Mouse (Mus musculus): Measurements from ENCODE around the gene Meis1. TPM values are rescaled to one million over a fixed set of nuclear protein-coding genes. Genes with fewer than 3 reads are reported as not detected.

Meis1 gene
- total RNA-seq, 2 experiments from 2014 or later: 0.38 to 3.3 TPM

DNA sequence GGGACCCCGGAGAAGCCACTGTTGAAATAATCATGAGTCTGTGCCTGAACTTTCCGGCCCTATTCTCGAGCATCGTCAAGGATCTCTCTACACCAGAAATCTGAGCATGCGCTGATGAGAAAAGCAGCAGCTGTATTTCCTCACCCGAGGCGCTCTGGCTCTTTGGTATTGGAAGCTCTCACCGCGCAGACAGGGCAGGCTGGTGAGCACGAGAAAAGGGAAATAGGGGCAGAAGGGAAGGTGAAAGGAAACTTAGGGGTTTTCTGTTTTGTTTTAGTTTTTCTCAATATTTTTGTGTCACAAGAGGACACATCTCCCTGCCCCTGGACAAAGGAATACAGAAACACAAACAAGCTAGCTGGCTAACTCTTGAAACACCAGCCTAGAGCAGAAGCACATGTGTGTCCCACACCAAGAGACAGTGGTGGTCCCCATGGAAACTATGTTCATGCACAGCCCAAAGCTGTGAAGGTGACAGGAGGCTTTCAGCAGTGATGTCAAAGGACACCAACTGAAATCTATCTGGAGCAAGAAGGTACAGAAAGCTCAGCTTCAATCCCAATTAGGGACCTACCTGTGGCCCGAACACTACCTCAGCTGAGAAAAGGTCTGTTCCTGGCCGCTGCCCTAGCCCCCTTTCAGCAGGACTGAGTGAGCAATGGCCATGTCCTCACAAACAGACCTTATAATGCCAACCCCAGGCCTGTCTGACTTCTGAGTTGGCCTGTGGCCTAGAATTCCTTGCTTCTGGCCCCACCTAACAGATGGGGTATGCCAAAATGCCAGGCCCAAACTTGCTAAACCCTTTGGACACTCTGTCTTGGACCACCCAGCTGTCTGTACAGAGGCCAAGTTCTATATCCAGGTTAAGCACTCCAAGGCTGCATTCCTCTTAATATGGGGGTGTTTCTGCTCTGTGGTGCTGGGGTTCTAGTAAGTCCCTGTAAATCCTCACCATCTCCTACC, 60.7 kb downstream of the Meis1 start:
- no peak for ATAC-seq (replicated peaks; ENCODE audit: low FRiP score, poor library complexity, severe bottlenecking)

DNA sequence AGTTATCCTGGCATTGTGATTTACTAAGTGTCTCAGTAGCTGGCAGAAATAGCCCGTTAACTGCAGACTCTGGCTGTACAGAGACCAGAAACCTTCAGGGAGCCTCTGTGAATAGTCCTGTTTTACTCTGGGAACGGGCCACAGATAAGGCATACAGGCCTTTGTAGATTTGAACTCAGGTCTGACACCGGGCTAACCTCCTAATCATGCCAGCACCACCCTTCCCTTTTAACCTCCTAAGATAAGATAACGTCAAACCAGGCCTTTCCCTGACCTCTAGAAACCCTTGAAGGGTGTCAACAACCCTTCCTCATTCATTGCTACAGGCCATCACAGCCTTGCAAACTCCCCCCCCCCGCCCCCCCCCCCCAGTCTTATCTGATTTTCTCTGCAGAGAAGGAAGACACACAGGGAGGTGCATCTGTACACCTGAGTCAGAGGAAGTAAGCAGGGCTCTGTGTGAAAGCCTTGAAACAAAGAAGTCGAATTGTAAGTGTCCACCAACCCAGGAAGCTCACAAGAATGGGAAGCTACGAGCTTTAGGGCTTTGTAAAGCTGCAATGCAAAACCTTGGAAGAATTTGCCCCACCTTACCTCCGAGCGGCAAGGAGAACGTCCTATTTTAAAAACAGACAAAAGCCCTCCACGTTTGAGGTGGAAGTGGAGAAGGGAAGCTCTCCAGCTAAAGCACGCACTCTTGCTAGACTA, 61.5 kb downstream of the Meis1 start:
- ATAC-seq (replicated peaks; ENCODE audit: low FRiP score, poor library complexity, severe bottlenecking): no peak

DNA sequence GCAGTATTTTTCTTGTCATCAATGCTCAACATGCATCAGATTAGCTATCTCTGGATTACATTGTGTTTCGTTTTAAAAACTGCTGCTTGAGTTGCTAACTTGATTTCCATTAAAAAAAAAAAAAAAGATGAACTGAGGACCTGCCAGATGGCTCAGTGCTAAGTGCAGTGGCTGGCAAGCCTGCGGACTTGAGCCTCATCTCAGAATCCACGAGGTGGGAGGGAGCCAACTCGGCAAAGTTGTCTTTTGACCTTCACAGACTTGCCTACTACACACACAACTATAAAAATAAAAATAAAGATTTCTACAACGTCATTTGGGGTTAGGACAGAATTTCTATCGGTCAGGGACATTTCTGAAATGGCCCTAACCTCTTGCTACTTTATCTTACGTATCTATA, 62.8 kb downstream of the Meis1 start:
- no peak for ATAC-seq (replicated peaks; ENCODE audit: low FRiP score, poor library complexity, severe bottlenecking)

DNA sequence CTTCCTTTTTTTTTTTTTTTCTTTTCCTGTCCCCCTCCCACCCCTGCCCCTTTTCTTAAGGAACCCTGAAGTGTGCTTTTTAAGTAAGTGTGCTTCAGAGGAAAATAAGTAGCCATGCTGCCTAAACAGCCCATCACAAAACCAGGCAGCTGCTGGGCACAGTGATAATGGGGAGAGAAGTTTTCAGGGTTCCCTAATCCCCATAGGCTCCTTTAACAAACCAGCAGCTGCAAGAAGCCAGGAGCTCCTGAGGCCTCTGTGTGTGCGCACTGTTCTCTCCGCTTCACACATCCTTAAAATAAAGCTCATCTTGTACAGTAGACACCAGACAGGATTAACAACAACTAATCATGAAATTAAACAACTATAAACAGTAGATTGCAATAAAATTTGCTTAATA, 63.9 kb downstream of the Meis1 start:
- no peak for ATAC-seq (replicated peaks; ENCODE audit: low FRiP score, poor library complexity, severe bottlenecking)

DNA sequence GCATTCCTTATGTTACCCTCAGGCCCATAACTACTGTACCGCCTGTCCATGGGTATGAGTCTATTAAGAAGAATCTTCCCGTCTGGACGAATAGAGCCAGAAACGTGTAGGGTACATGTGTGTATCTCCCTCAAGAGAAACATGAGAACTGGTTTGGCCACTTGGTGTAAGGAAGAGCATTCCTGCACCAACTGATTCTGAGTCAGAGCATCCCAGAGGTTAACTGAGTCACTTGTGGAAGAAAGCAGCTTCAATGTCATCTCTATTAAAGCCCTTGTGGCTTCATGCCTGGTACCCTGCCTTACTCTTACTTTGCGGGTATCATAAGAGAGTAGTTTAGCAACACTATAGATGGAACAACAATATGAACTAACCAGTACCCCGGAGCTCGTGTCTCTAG, 64.9 kb downstream of the Meis1 start:
- ATAC-seq (replicated peaks; ENCODE audit: low FRiP score, poor library complexity, severe bottlenecking): no peak

DNA sequence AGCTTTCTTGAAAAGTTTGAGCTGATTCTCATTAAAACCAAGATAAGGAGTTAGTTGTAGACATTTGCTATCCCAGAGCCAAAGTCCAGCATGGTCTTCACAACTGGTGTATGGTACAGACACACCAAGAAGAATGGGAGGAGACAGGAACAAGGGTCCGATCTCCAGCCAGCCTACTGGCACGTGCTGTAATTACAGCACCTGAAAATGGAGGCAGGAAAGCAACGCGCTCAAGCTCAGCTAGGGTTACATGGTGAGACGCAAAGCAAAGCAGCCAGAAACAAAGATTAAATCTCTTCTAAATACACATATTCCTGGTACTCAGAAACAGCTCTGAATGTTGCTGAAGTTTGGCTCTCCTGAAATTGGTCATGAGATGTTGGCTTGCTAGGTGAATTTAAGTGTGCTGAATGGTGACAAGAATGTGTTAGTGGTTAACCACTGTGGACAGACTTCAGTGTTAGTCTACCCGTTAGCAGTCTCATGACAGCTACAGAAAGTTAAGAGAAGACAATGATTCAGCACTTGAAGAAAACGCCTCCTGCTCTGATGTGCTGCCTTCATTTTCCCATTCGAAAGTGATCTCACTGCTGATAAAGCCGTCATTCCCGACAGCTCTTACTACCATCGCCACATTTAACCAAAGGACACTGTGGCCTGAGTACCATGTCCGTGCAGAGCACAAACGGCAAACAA, 70.0 kb downstream of the Meis1 start:
- ATAC-seq (replicated peaks; ENCODE audit: low FRiP score, poor library complexity, severe bottlenecking): no peak

DNA sequence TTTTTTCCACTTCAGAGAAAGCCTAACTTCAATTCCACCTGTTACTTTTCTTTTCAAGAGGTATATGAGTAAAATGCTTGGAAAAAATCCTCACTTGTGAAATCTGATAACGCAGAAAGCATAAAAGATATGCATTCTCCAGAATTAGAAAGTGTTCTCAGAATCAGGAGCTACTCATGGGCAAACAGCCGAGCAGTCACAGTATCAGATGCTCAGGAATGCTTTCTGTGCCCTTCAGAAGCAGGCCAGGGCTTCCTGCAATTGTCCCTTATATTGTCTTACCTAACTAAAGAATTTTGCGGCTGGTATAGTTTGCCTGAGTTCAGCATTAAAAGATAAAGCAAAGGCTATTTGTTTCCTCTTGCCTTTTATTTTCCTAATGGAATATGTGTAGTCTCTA, 71.4 kb downstream of the Meis1 start:
- ATAC-seq (replicated peaks; ENCODE audit: low FRiP score, poor library complexity, severe bottlenecking): no peak

DNA sequence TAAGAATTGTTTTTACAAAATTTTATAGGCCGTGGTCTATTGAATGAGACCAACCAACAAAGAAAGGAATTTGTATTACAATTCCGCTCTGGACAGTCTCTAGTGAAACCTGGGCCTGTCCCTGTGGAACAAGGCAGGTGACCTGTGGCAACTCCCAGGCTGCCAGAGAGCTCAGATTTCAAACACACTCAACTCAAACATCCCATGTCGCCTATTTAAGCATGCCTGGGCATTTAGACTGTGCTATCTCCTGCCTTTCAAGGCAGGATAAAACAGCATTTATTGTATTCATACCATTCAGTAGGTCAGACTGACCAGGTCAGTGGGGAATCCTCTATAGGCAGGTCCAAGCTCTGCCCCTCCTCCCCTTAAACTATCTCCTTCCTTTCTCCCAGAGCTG, 73.0 kb downstream of the Meis1 start:
- no peak for ATAC-seq (replicated peaks; ENCODE audit: low FRiP score, poor library complexity, severe bottlenecking)

DNA sequence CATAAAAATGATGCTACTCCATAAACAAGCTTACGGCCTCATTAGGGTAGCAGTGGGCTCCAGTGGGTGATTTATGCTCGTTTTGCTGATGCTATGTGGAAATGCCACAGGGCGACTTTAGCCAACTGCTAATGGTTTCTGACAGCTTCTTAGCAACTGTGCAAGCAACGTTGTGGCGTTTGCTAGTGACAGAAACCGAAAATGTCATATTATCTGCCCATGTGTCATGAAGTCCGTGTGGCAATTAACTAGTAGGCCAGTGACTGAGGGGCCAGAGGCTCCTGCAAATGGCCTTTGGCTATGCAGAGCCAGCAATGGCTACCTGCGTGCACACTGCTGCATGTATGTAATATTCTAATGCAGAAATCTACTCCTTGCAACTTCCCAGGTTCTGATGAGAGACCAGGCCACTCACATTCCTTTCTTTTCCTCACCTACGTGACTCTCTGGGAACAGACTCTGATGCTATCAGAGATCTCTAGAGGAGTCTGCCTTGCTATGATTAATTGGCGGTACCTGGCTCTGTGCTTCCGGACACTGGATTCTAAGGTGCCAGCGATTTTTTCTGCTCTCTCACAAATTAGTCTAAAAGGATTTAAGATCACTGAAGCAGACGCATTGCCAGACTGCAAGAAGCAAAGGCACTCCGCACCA, 73.7 kb downstream of the Meis1 start:
- ATAC-seq (replicated peaks; ENCODE audit: low FRiP score, poor library complexity, severe bottlenecking): no peak

DNA sequence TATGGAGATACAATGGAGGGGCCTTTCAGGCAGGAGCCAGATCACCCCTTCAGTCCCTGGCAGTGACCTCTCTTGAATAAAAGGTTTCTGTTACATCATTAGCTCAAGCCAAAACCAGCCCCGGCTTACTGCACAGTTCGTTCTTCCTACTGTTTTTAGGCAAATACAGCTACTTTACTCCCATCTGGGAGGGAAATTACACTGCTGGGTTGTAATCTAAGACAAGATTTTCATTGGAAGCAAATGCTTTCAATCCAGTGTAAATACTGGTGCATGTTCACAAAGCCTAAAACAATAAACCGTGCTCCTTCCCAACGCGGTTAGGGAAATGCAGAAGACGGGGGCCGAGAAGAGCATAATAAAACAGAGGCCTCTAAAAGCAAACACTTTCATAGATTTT, 74.6 kb downstream of the Meis1 start:
- ATAC-seq (replicated peaks; ENCODE audit: low FRiP score, poor library complexity, severe bottlenecking): no peak

DNA sequence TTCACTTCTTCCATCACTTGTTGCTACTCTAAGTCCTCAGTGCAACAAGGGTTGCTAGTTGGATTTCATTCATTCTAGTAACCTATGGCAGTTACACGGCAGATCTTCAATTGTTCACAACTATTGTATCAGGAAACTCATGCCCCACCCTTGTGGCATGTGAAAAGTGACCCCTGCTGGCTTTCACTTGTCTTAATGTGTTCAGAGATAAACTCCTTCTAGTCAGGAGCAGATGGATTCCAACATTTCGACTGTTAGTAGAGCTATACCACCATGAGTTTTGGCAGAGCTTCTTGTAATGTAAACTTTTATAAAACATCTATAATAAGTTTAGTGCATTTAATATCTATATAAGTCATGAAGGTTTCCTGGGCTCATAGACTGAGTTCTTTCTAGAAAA, 75.8 kb downstream of the Meis1 start:
- no peak for ATAC-seq (replicated peaks; ENCODE audit: low FRiP score, poor library complexity, severe bottlenecking)

DNA sequence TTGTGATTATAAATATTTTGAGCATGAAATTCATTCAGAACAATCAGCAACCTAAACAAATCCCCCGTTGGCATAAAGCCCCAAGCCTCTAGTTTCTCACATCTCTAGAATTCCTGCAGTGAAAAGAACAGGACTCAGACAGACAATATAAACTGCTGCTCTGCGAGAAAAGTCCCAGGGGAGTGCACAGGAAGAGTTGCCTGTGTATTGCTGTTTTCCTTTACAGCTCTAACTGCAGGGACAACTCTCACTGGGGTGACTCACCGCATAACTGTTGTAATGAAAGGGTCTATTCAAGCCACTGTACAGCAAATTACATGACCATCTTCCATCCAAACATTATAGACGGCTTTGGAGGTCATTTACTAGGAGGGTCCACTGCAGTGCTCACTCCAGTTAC, 77.9 kb downstream of the Meis1 start:
- no peak for ATAC-seq (replicated peaks; ENCODE audit: low FRiP score, poor library complexity, severe bottlenecking)

DNA sequence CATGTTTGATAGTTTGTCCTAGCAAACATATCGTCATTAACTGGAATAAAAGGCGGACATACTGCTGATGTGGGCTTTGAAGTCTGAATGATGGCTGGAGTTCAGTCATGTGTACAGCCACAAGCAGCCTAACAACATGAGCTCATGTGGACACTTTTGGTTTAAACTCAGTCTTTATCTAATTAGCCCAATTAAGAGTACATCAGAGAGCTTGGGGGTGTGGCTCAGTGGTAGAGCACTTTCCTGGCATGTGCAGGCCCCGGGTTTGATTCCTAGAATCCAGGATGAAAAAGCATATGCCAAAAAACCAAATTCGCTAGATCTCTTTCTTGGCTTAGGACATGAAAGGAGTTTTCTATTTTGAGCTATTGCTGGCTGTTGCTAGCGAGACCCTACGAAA, 83.9 kb downstream of the Meis1 start:
- ATAC-seq (replicated peaks; ENCODE audit: low FRiP score, poor library complexity, severe bottlenecking): no peak

DNA sequence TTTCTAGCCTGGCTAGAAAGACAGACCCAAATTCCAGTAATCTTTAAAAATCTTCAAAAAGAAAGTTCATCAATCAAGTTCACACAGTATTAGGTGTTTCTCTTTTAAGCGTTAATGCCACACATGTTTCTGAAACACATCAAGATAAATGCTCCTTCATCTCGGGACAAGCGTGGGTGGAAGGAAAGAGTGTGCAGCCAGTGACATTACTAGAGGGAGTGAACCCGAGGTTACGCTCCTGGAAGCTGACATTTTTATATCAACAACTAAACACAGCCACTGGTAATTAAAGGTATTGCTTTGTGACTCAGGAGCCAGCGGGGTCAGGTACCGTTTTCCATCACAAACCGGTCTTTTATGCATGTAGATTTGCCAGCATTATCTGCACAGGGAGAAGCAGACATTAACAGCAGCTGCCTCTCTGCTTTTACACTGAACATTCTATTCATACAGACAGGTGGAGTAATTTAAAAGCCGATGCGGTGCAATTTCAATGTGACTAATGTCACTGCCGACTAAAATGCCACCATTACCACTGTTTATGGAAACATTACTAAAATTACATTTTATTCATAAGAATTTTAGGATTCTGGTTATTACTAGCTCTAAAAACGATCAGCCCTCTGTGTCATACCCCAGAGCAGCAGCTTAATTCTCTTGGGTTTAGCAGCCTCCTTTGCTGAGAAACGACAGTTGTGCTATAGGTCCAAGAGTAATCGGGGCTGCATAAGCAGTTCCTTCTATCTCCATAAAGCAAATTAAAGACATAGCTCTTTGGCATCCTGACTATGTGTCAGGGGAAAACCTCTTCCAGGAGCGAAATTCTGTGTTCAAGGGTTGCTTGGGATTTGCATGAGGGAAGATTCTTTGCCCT, 87.5 kb downstream of the Meis1 start:
- no peak for ATAC-seq (replicated peaks; ENCODE audit: low FRiP score, poor library complexity, severe bottlenecking)

DNA sequence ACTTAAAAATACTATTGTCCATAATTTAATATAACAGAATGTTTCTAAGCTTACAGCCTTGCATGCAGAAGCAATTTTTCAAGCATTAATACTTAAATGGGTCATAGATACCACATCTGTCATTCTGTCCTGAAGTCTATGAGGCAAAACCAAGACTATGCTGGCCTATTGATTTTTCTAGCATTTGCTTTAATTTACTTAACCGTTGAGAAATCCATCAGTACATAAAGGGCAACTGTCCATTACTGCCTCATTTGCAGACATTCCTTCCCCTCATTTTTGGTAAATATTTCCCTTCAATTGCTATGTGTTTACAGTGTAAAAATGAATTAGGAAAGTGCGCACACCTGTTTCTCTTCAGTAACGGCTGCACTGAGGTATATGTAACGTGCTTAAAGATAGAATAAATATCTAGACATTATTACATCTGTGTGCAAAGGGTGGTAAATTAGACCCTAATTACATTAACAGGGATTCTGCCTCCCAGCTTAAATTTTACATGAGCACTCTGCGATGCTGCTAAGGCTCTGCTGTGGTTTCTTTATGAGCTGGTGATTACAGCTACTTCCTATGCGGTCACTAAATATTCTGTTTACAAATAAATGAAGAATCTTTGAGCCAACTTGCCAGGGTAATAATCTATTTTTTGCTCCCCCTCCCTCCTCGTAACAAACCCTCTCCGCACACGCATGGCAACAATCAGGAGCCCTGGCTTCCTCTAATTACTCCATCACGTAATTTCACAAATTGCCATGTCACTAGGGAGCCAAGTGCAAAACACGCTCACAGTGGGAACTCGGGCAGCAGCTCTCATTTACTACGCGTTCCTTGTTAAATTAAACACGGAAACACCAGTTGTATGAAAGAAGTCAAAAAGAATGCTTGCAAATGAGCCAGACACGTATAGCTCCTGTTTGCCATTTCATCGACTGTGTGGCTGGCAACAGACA, 88.7 kb downstream of the Meis1 start:
- ATAC-seq (replicated peaks; ENCODE audit: low FRiP score, poor library complexity, severe bottlenecking): no peak

DNA sequence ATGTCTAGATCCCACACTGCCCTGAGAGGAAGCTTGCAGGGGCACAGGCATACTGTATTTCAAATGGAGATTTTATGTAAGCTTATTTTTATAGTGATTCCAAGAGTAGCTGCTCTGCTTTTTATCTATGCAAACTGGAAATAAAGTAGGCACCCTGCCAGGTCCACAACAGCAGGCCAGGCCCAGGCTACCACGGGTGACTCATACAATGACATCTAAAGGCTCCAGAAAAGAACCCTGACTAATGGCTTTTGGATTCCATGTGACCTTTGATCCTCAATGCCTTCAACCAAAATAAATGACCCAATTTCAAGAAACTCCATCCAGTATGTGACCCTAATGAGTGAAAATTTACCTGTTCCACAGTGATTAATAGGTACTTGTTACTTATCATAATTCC, 91.4 kb downstream of the Meis1 start:
- ATAC-seq (replicated peaks; ENCODE audit: low FRiP score, poor library complexity, severe bottlenecking): no peak

DNA sequence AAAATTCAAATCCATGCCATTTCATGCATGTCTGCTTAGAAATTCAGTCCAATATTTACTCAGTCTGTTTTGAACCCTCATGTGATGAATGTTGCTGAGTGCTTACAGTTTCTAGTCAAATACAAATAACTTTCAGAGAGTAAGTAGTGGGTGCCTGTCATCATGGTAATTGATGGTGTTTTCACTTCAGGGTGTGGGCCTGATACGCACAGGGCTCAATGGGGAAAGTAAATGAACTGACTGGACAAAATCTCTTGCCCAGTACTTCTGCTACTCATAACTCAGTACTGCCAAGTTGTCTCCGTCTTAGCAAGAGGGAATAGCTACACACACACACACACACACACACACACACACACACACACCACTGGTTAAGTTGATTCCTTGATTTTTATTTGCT, 92.0 kb downstream of the Meis1 start:
- no peak for ATAC-seq (replicated peaks; ENCODE audit: low FRiP score, poor library complexity, severe bottlenecking)
